Mouse (Mus musculus) layer of hippocampus, postnatal 10 days (tissue): ENCODE measurements around the gene Zfp663. TPM values are rescaled to one million over a fixed set of nuclear protein-coding genes. Genes with fewer than 3 reads are reported as not detected.

ENCODE experiments used
- total RNA-seq, 2 experiments: library from RNA; stranded (reverse); gene quantifications; 2 replicates each; pipeline ENCODE4 v1.2.3; 2021

Gene Zfp663
- total RNA-seq, 2 experiments from 2014 or later: 0.85 to 0.94 TPM

Other genes starting within 250 kb of the Zfp663 start
- 10 to 100 TPM; 13.5 to 15.8 TPM for gene Cdh22, start 133.9 kb downstream of the Zfp663 start, total RNA-seq
- gene Slc35c2, start 80.9 kb downstream of the Zfp663 start, total RNA-seq: 10 to 100 TPM; 49.8 to 53.9 TPM
- gene Elmo2, start 42.2 kb downstream of the Zfp663 start, total RNA-seq: 100 to 1,000 TPM; 102 to 105 TPM
- gene Zfp334, start 19.5 kb upstream of the Zfp663 start, total RNA-seq: 10 to 100 TPM; 13.3 to 13.4 TPM
- under 1 TPM in 1 of 2 experiments, not detected in 1; 0.09 TPM for gene Ocstamp, start 31.7 kb upstream of the Zfp663 start, total RNA-seq
- gene Slc13a3, start 104.5 kb upstream of the Zfp663 start, total RNA-seq: 10 to 100 TPM; 22.1 to 23.8 TPM
- gene Trp53rka, start 124.6 kb upstream of the Zfp663 start, total RNA-seq: 10 to 100 TPM; 19.5 to 23.3 TPM
- 1 to 10 TPM in 1 of 2 experiments, under 1 TPM in 1; 0.96 to 1.7 TPM for gene Slc2a10, start 135.1 kb upstream of the Zfp663 start, total RNA-seq
- 1 to 10 TPM; 4.0 to 5.3 TPM for gene Eya2, start 226.3 kb upstream of the Zfp663 start, total RNA-seq